Mouse (Mus musculus): Measurements from ENCODE around the gene Aass. TPM values are rescaled to one million over a fixed set of nuclear protein-coding genes. Genes with fewer than 3 reads are reported as not detected.
"Not testable (repeated sequence)": the region's sequence is repeated elsewhere in the genome, so short reads cannot be mapped to it uniquely, and the experiment has no call there.

Aass gene
- polyA plus RNA-seq, 1 experiment from 2014 or later = 1.0 TPM

- Histone ChIP-seq H3K9me3 (replicated peaks; ENCODE audit: control insufficient read depth, low read length, poor library complexity, severe bottlenecking) (no peaks in the 10 kb centered on the region), H3K27ac (ENCODE audit: low read length) (no peak overlapping the region), H3K4me1 (ENCODE audit: control insufficient read depth, insufficient read depth, low read length) (no peaks in the 10 kb centered on the region), H3K9ac (ENCODE audit: low read depth, low read length) (no peak overlapping the region), H3K4me2 (ENCODE audit: low read length) (no peak overlapping the region), H3K27me3 (ENCODE audit: control insufficient read depth, insufficient read depth, low read depth, low read length) (no peaks in the 10 kb centered on the region), H3K4me3 (ENCODE audit: low read depth, low read length) (no peak overlapping the region), H3K36me3 (ENCODE audit: control insufficient read depth, insufficient read depth, low read length) (no peaks in the 10 kb centered on the region)
- WGBS = 88% methylated on average over 7 of the region's 7 CpGs
- no peak for ATAC-seq
These were observed 6.1 kb downstream of the Aass start for GRCm38 (mm10) chr6:23126706-23127105.

- Histone ChIP-seq H3K36me3 (ENCODE audit: control insufficient read depth, insufficient read depth, low read length) (no peaks in the 10 kb centered on the region), H3K4me2 (ENCODE audit: low read length) (no peak overlapping the region), H3K4me1 (ENCODE audit: control insufficient read depth, insufficient read depth, low read length) (no peaks in the 10 kb centered on the region), H3K27ac (ENCODE audit: low read length) (no peak overlapping the region), H3K9me3 (replicated peaks; ENCODE audit: control insufficient read depth, low read length, poor library complexity, severe bottlenecking) (no peaks in the 10 kb centered on the region), H3K27me3 (ENCODE audit: control insufficient read depth, insufficient read depth, low read depth, low read length) (no peaks in the 10 kb centered on the region), H3K4me3 (ENCODE audit: low read depth, low read length) (no peak overlapping the region), H3K9ac (ENCODE audit: low read depth, low read length) (no peak overlapping the region)
- 89% methylated on average over 5 of the region's 5 CpGs for WGBS
- no peak for ATAC-seq
These were observed 7.0 kb downstream of the Aass start for GRCm38 (mm10) chr6:23125831-23126230.

- Histone ChIP-seq H3K36me3 (ENCODE audit: control insufficient read depth, insufficient read depth, low read length) (no peaks in the 10 kb centered on the region), H3K9ac (ENCODE audit: low read depth, low read length) (no peak overlapping the region), H3K27ac (ENCODE audit: low read length) (no peak overlapping the region), H3K4me1 (ENCODE audit: control insufficient read depth, insufficient read depth, low read length) (no peaks in the 10 kb centered on the region), H3K27me3 (ENCODE audit: control insufficient read depth, insufficient read depth, low read depth, low read length) (no peaks in the 10 kb centered on the region), H3K4me2 (ENCODE audit: low read length) (no peak overlapping the region), H3K4me3 (ENCODE audit: low read depth, low read length) (no peak overlapping the region), H3K9me3 (replicated peaks; ENCODE audit: control insufficient read depth, low read length, poor library complexity, severe bottlenecking) (no peaks in the 10 kb centered on the region)
- WGBS = 72% methylated on average over 2 of the region's 2 CpGs
- no peak for ATAC-seq
These were observed 8.0 kb downstream of the Aass start for GRCm38 (mm10) chr6:23124823-23125222.

- H3K27me3 ChIP-seq (ENCODE audit: control insufficient read depth, insufficient read depth, low read depth, low read length) = no peaks in the 10 kb centered on the region
- no peak overlapping the region for H3K4me2 ChIP-seq (ENCODE audit: low read length)
- no peak for ATAC-seq
- no peak overlapping the region for H3K9ac ChIP-seq (ENCODE audit: low read depth, low read length)
- no peaks in the 10 kb centered on the region for H3K4me1 ChIP-seq (ENCODE audit: control insufficient read depth, insufficient read depth, low read length)
- no peak overlapping the region for H3K27ac ChIP-seq (ENCODE audit: low read length)
- no peak overlapping the region for H3K4me3 ChIP-seq (ENCODE audit: low read depth, low read length)
- no peaks in the 10 kb centered on the region for H3K9me3 ChIP-seq (replicated peaks; ENCODE audit: control insufficient read depth, low read length, poor library complexity, severe bottlenecking)
- 45% methylated on average over 3 of the region's 3 CpGs for WGBS
- no peaks in the 10 kb centered on the region for H3K36me3 ChIP-seq (ENCODE audit: control insufficient read depth, insufficient read depth, low read length)
These were observed 9.9 kb downstream of the Aass start for GRCm38 (mm10) chr6:23122934-23123333.

GRCm38 (mm10) chr6:23114781-23115180, 18.0 kb downstream of the Aass start:
- H3K4me3 ChIP-seq (ENCODE audit: low read depth, low read length) = no peak overlapping the region
- no peak overlapping the region for H3K4me2 ChIP-seq (ENCODE audit: low read length)
- no peaks in the 10 kb centered on the region for H3K36me3 ChIP-seq (ENCODE audit: control insufficient read depth, insufficient read depth, low read length)
- WGBS = 83% methylated on average over 6 of the region's 6 CpGs
- no peak for ATAC-seq
- H3K27ac ChIP-seq (ENCODE audit: low read length) = no peak overlapping the region
- H3K27me3 ChIP-seq (ENCODE audit: control insufficient read depth, insufficient read depth, low read depth, low read length) = no peaks in the 10 kb centered on the region
- H3K9ac ChIP-seq (ENCODE audit: low read depth, low read length) = no peak overlapping the region
- no peaks in the 10 kb centered on the region for H3K9me3 ChIP-seq (replicated peaks; ENCODE audit: control insufficient read depth, low read length, poor library complexity, severe bottlenecking)
- no peaks in the 10 kb centered on the region for H3K4me1 ChIP-seq (ENCODE audit: control insufficient read depth, insufficient read depth, low read length)

- Histone ChIP-seq H3K36me3 (ENCODE audit: control insufficient read depth, insufficient read depth, low read length) (no peaks in the 10 kb centered on the region), H3K27ac (ENCODE audit: low read length) (no peak overlapping the region), H3K4me3 (ENCODE audit: low read depth, low read length) (no peak overlapping the region), H3K27me3 (ENCODE audit: control insufficient read depth, insufficient read depth, low read depth, low read length) (no peaks in the 10 kb centered on the region), H3K4me1 (ENCODE audit: control insufficient read depth, insufficient read depth, low read length) (no peaks in the 10 kb centered on the region), H3K9me3 (replicated peaks; ENCODE audit: control insufficient read depth, low read length, poor library complexity, severe bottlenecking) (no peaks in the 10 kb centered on the region), H3K9ac (ENCODE audit: low read depth, low read length) (no peak overlapping the region), H3K4me2 (ENCODE audit: low read length) (no peak overlapping the region)
- ATAC-seq = no peak
- WGBS = 94% methylated on average over 4 of the region's 4 CpGs
These were observed 25.7 kb downstream of the Aass start for GRCm38 (mm10) chr6:23107069-23107468.

GRCm38 (mm10) chr6:23106373-23106772, 26.4 kb downstream of the Aass start:
- no peaks in the 10 kb centered on the region for H3K9me3 ChIP-seq (replicated peaks; ENCODE audit: control insufficient read depth, low read length, poor library complexity, severe bottlenecking)
- ATAC-seq = no peak
- no peak overlapping the region for H3K4me2 ChIP-seq (ENCODE audit: low read length)
- H3K9ac ChIP-seq (ENCODE audit: low read depth, low read length) = no peak overlapping the region
- no peak overlapping the region for H3K27ac ChIP-seq (ENCODE audit: low read length)
- H3K4me1 ChIP-seq (ENCODE audit: control insufficient read depth, insufficient read depth, low read length) = no peaks in the 10 kb centered on the region
- 78% methylated on average over 4 of the region's 4 CpGs for WGBS
- no peaks in the 10 kb centered on the region for H3K36me3 ChIP-seq (ENCODE audit: control insufficient read depth, insufficient read depth, low read length)
- no peak overlapping the region for H3K4me3 ChIP-seq (ENCODE audit: low read depth, low read length)
- H3K27me3 ChIP-seq (ENCODE audit: control insufficient read depth, insufficient read depth, low read depth, low read length) = no peaks in the 10 kb centered on the region

- ATAC-seq; H3K4me3 ChIP-seq (ENCODE audit: low read depth, low read length); H3K4me1 ChIP-seq (ENCODE audit: control insufficient read depth, insufficient read depth, low read length); H3K27ac ChIP-seq (ENCODE audit: low read length); H3K9me3 ChIP-seq (replicated peaks; ENCODE audit: control insufficient read depth, low read length, poor library complexity, severe bottlenecking); H3K4me2 ChIP-seq (ENCODE audit: low read length); H3K36me3 ChIP-seq (ENCODE audit: control insufficient read depth, insufficient read depth, low read length); H3K9ac ChIP-seq (ENCODE audit: low read depth, low read length); H3K27me3 ChIP-seq (ENCODE audit: control insufficient read depth, insufficient read depth, low read depth, low read length): not testable (repeated sequence)
- 94% methylated on average over 11 of the region's 11 CpGs for WGBS
These were observed 42.3 kb downstream of the Aass start for GRCm38 (mm10) chr6:23090346-23091055.

GRCm38 (mm10) chr6:23089292-23089691, 43.5 kb downstream of the Aass start:
- not testable (repeated sequence) for H3K4me2 ChIP-seq (ENCODE audit: low read length); H3K9me3 ChIP-seq (replicated peaks; ENCODE audit: control insufficient read depth, low read length, poor library complexity, severe bottlenecking); ATAC-seq; H3K4me3 ChIP-seq (ENCODE audit: low read depth, low read length); H3K9ac ChIP-seq (ENCODE audit: low read depth, low read length); H3K36me3 ChIP-seq (ENCODE audit: control insufficient read depth, insufficient read depth, low read length); H3K4me1 ChIP-seq (ENCODE audit: control insufficient read depth, insufficient read depth, low read length); H3K27me3 ChIP-seq (ENCODE audit: control insufficient read depth, insufficient read depth, low read depth, low read length); H3K27ac ChIP-seq (ENCODE audit: low read length)
- 72% methylated on average over 4 of the region's 4 CpGs for WGBS

All from midbrain, embryonic 16.5 days (tissue).